In genomic region chr2:6827583-6827982, GRCm38 (mm10) we compare ENCODE assay signal across 8 mouse cellular contexts.
DNase-seq lines count a peak whose midpoint lies in the region; ATAC-seq lines count a peak whose summit lies in the region.
"Had no signal": no experiment of that assay in that cellular context is flagged by ENCODE, and none has a peak within 500 bp of the region (broad histone marks: within the 10 kb centered on the region; RNA-seq: fewer than 3 reads in every experiment).

No protein-coding gene starts in this region.

- no peaks in the 10 kb centered on the region for H3K36me3 ChIP-seq in neural tube, embryonic 12.5 days
- H3K36me3 ChIP-seq in hindbrain, embryonic 10.5 days, result no peaks in the 10 kb centered on the region
- H3K36me3 ChIP-seq: heart, embryonic 13.5 days had no signal

- H3K4me1 ChIP-seq in neural tube, embryonic 12.5 days, result peaks cover 5% of the 10 kb centered on the region; the same call in 1 of the 2 replicates
- peaks cover 9% of the 10 kb centered on the region for H3K4me1 ChIP-seq in hindbrain, embryonic 10.5 days (replicated peaks)

- no peak overlapping the region for H3K4me2 ChIP-seq in neural tube, embryonic 12.5 days (replicated peaks)
- H3K4me2 ChIP-seq: heart, embryonic 13.5 days had no signal

- H3K27me3 ChIP-seq in neural tube, embryonic 12.5 days (replicated peaks), result no peaks in the 10 kb centered on the region
- no peaks in the 10 kb centered on the region for H3K27me3 ChIP-seq in hindbrain, embryonic 10.5 days (ENCODE audit: insufficient read depth, poor library complexity, severe bottlenecking)
- H3K27me3 ChIP-seq: heart, embryonic 13.5 days had no signal

- DNase-seq in neural tube, embryonic 10.5 days (ENCODE audit: extremely low spot score, low spot score), result no peak
- peak; percentile 12 for DNase-seq in hindbrain, embryonic 10.5 days (ENCODE audit: low spot score)
- peak; percentile 2 to 43 for DNase-seq in kidney, postnatal 36 days
- no peak for DNase-seq in liver
- DNase-seq in adrenal gland, postnatal 4 days (ENCODE audit: low spot score in 2 of 2), result no peak
- no peak for DNase-seq in layer of hippocampus, adult 8-10 months (ENCODE audit: low spot score in 2 of 2)

- H3K4me3 ChIP-seq in neural tube, embryonic 12.5 days, result no peak overlapping the region
- H3K4me3 ChIP-seq in hindbrain, embryonic 10.5 days, result no peak overlapping the region
- H3K4me3 ChIP-seq: heart, embryonic 13.5 days had no signal

- 39% methylated on average over 2 of the region's 2 CpGs for WGBS in neural tube, embryonic 12.5 days
- WGBS in hindbrain, embryonic 10.5 days, result 46% methylated on average over 2 of the region's 2 CpGs

- no peak overlapping the region for H3K27ac ChIP-seq in neural tube, embryonic 12.5 days
- no peak overlapping the region for H3K27ac ChIP-seq in hindbrain, embryonic 10.5 days
- H3K27ac ChIP-seq: heart, embryonic 13.5 days had no signal

- no peaks in the 10 kb centered on the region for H3K9me3 ChIP-seq in neural tube, embryonic 12.5 days
- no peaks in the 10 kb centered on the region for H3K9me3 ChIP-seq in hindbrain, embryonic 10.5 days
- H3K9me3 ChIP-seq: heart, embryonic 13.5 days had no signal

- peak; percentile 58; the same call in 1 of the 2 replicates for ATAC-seq in neural tube, embryonic 12.5 days (ENCODE audit: low FRiP score, low read depth)

- no peak overlapping the region for H3K9ac ChIP-seq in neural tube, embryonic 12.5 days
- H3K9ac ChIP-seq: heart, embryonic 13.5 days had no signal

Comparison
In these comparisons a context has a peak if more than half of its experiments do, and no peak if none do; other contexts are left out.
1. DNase-seq: peak in hindbrain, embryonic 10.5 days (single experiment) and kidney, postnatal 36 days (2 of 2); none in neural tube, embryonic 10.5 days (single experiment), liver (single experiment), adrenal gland, postnatal 4 days (0 of 2) and layer of hippocampus, adult 8-10 months (0 of 2).